Mouse (Mus musculus): ENCODE measurements at regions not wholly inside any gene's neighbourhood (a gene's known extent, or its start where the extent isn't known, plus 50 kb on each side); places are given as distances from the start of the nearest gene placed in this dataset.

- TF ChIP-seq POLR2A (IDR thresholded peaks at IDR 0.05; ENCODE audit: control insufficient read depth in 1 of 2, insufficient read depth in 1 of 2, low read depth in 1 of 2, low read length in 2 of 2, poor library complexity in 1 of 2) (no peak), ZC3H11A (IDR thresholded peaks at IDR 0.05; ENCODE audit: low read depth, low read length) (no peak), EP300 (IDR thresholded peaks at IDR 0.05; ENCODE audit: low read depth in 1 of 2, low read length in 2 of 2) (no peak), CTCF (IDR thresholded peaks at IDR 0.05 in 2 of 3, conservative IDR thresholded peaks at IDR 0.05 in 1 of 3; ENCODE audit: control insufficient read depth in 1 of 3, insufficient read depth in 1 of 3, low read depth in 2 of 3, low read length in 3 of 3, poor library complexity in 1 of 3, severe bottlenecking in 1 of 3) (no peak), MAX (IDR thresholded peaks at IDR 0.05; ENCODE audit: low read length) (no peak), MEF2A (IDR thresholded peaks at IDR 0.05; ENCODE audit: extremely low read depth, insufficient replicate concordance, low read depth, low read length, poor library complexity, severe bottlenecking) (no peak), RAD21 (IDR thresholded peaks at IDR 0.05; ENCODE audit: low read depth, low read length) (no peak), GATA1 (IDR thresholded peaks at IDR 0.05; ENCODE audit: low read depth, low read length) (no peak)
Measured at GRCm38 (mm10) chr4:32183791-32184190, 54.8 kb upstream of the Bach2 start.

Data from MEL (cell line).